ENCODE assay signal across 24 mouse cellular contexts in genomic region chr19:47796699-47797098, GRCm38 (mm10).
"Had no signal": no experiment of that assay in that cellular context is flagged by ENCODE, and none has a peak within 500 bp of the region (broad histone marks: within the 10 kb centered on the region; RNA-seq: fewer than 3 reads in every experiment).

No protein-coding gene starts in this region.

- H3K27me3 ChIP-seq: limb, embryonic 13.5 days; liver, embryonic 12.5 days; liver, embryonic 15.5 days; lung, embryonic 15.5 days had no signal

- H3K4me2 ChIP-seq: limb, embryonic 13.5 days; liver, embryonic 12.5 days; liver, embryonic 15.5 days; lung, embryonic 15.5 days had no signal

- ATAC-seq: intestine, postnatal 0 days; liver, embryonic 12.5 days had no signal

- H3K9me3 ChIP-seq: limb, embryonic 10.5 days; limb, embryonic 13.5 days; liver, embryonic 12.5 days; liver, embryonic 15.5 days; lung, embryonic 15.5 days; megakaryocyte, embryonic 14.5 days; midbrain, embryonic 10.5 days had no signal

- DNase-seq: kidney, adult 2 months; kidney, postnatal 25 days; layer of hippocampus, adult 9-11 months; liver; lung, adult 18-20 months; lung, postnatal 10 days; lung, postnatal 36 days; right cerebral cortex, adult 18-20 months; right cerebral cortex, postnatal 14 days; right cerebral cortex, postnatal 4 days; thymus, adult 18-20 months; thymus, postnatal 36 days had no signal

- H3K4me1 ChIP-seq: liver, embryonic 15.5 days; lung, embryonic 15.5 days had no signal

- H3K27ac ChIP-seq: kidney, postnatal 0 days; layer of hippocampus, adult 2 months; limb, embryonic 10.5 days; limb, embryonic 13.5 days; liver, embryonic 12.5 days; liver, embryonic 15.5 days; lung, embryonic 15.5 days; midbrain, embryonic 10.5 days; stomach, postnatal 0 days had no signal

- H3K4me3 ChIP-seq: layer of hippocampus, adult 2 months; limb, embryonic 10.5 days; limb, embryonic 13.5 days; liver, embryonic 12.5 days; liver, embryonic 15.5 days; lung, embryonic 15.5 days; megakaryocyte, embryonic 14.5 days; midbrain, embryonic 10.5 days; myocyte had no signal

- H3K9ac ChIP-seq: limb, embryonic 13.5 days; liver, embryonic 12.5 days; liver, embryonic 15.5 days; lung, embryonic 15.5 days had no signal

- H3K36me3 ChIP-seq: limb, embryonic 10.5 days; limb, embryonic 13.5 days; liver, embryonic 12.5 days; liver, embryonic 15.5 days; lung, embryonic 15.5 days; midbrain, embryonic 10.5 days had no signal
